Mouse (Mus musculus) heart, adult 2 months (tissue): ENCODE measurements around the gene D630003M21Rik. TPM values are rescaled to one million over a fixed set of nuclear protein-coding genes. Genes with fewer than 3 reads are reported as not detected.
A peak's percentile ranks its signal among the peaks of the same experiment; 100 is the strongest.

Source experiments
- DNase-seq, 2 experiments: peaks; one replicate each; pipeline ENCODE4 v3.0.0; 2021
- H3K27ac ChIP-seq: fragments of 200-600 bp; 2 replicates; pipeline ENCODE4 v1.8.1; 2022
- H3K27me3 ChIP-seq: fragments of 200-500 bp; 2 replicates; pipeline ENCODE4 v1.6.1; 2012; ENCODE audit warnings: mild to moderate bottlenecking, low read length, inconsistent platforms, mixed read lengths; ENCODE audit not compliant: control insufficient read depth, insufficient read depth
- H3K36me3 ChIP-seq: fragments of 200-500 bp; 2 replicates; pipeline ENCODE4 v1.6.1; 2012; ENCODE audit warnings: low read length, inconsistent platforms; ENCODE audit not compliant: control insufficient read depth, insufficient read depth
- H3K4me1 ChIP-seq: fragments of 200-500 bp; 2 replicates; pipeline ENCODE4 v1.6.1; 2011; ENCODE audit warnings: low read length; ENCODE audit not compliant: control insufficient read depth, insufficient read depth
- H3K4me3 ChIP-seq: fragments of 200-600 bp; 2 replicates; pipeline ENCODE4 v1.8.1; 2022
- H3K79me2 ChIP-seq: fragments of 200-500 bp; replicated peaks from 2 replicates; pipeline ENCODE4 v1.6.1; 2012; ENCODE audit warnings: mild to moderate bottlenecking, inconsistent platforms, low read length, moderate library complexity, mixed read lengths; ENCODE audit not compliant: control insufficient read depth, insufficient read depth
- H3K9ac ChIP-seq: fragments of 200-500 bp; 2 replicates; pipeline ENCODE4 v1.6.1; 2012; ENCODE audit warnings: low read depth, mild to moderate bottlenecking, control low read depth, inconsistent platforms, low read length, mixed read lengths
- CTCF ChIP-seq: fragments of 200-600 bp; IDR thresholded peaks from 2 replicates; pipeline ENCODE4 v1.8.1; 2022; ENCODE audit warnings: antibody characterized with exemption, mild to moderate bottlenecking, moderate library complexity
- EP300 ChIP-seq: fragments of 200-500 bp; IDR thresholded peaks from 2 replicates; pipeline ENCODE4 v1.6.1; 2011; ENCODE audit warnings: low read depth, low read length, control low read depth; ENCODE audit not compliant: insufficient read depth
- POLR2A ChIP-seq: fragments of 200-500 bp; IDR thresholded peaks from 2 replicates; pipeline ENCODE4 v1.6.1; 2011; ENCODE audit warnings: mild to moderate bottlenecking, low read depth, low read length, control low read depth; ENCODE audit not compliant: insufficient read depth
- WGBS: fragments of 180-500 bp; shearing (Covaris S2); methylation state at CpG from one replicate; pipeline ENCODE4 v1.1.7; 2018; 5-methylcytosine and 5-hydroxymethylcytosine counted together
- intact Hi-C: fragments of 180-260 bp; cut with DNase I; formaldehyde crosslinking; loops from one replicate; pipeline ENCODE4 v1.15.1; 2025
- polyA plus RNA-seq: library from polyadenylated mRNA; depleted of rRNA; stranded (reverse); fragments of >200 nt; gene quantifications from 2 replicates; pipeline ENCODE4 v1.2.3, GENCODE M21; 2012
- total RNA-seq, 2 experiments: library from RNA; stranded (reverse); gene quantifications; 2 replicates each; pipeline ENCODE4 v1.2.3; 2021

The D630003M21Rik gene
- total and polyA plus RNA-seq, 3 experiments = 4.6 to 6.7 (median 6.6) TPM

DNA sequence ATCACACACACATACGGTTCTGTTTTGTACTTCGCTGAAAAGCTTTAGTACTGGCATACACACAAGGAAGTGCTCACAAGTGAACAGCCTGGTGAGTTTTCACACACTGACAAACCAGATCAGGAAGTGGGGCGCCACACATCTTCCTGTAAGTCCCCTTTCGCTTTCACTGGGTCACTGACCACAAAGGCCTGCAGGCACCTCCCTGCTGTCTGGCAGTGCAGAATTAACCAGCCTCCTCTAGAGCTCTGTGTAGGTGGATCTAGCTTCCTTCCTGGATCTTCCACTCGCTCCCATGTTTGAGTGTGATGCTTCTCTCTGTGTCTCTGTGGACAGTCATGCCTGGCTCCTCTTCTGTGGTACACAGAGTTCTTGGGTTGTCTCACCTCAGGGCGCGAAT is 62.4 kb downstream of the D630003M21Rik start:
- Histone ChIP-seq H3K27ac (peak overlapping the region; percentile 36), H3K27me3 (no peaks in the 10 kb centered on the region), H3K4me1 (peaks cover 12% of the 10 kb centered on the region), H3K36me3 (no peaks in the 10 kb centered on the region), H3K9ac (no peak overlapping the region), H3K79me2 (no peaks in the 10 kb centered on the region), H3K4me3 (no peak overlapping the region)
- peak; percentile 50 to 77 for DNase-seq
- intact Hi-C loops = no loop called here
- 0 out of 2 replicates have a peak, but pooled peaks have one; percentile 47 for TF ChIP-seq EP300
- no peak for TF ChIP-seq POLR2A
- TF ChIP-seq CTCF = no peak
- WGBS = 58% methylated on average over 7 of the region's 7 CpGs

DNA sequence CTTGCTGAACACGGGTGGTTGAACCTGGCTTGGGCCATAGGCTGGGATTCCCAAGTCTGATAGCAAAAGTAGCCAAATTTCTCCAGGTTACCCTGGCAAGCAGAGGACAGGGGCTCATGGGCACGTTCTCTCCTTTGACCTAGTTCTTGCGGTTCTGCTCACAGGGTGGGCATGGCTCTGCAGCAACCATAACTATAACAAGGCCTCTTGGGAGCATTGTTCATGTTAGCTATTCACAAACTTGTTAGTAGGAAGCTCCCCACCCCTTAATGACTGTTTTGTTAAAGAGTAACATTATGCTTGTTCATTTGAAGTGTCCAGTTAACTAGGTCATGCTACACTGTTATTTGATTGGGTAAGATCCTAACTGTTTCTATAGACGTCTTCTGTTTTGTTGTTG is 63.2 kb downstream of the D630003M21Rik start:
- no peak overlapping the region for H3K9ac ChIP-seq
- intact Hi-C loops = no loop called here
- H3K27ac ChIP-seq = no peak overlapping the region
- DNase-seq = no peak
- no peaks in the 10 kb centered on the region for H3K79me2 ChIP-seq
- TF ChIP-seq CTCF (no peak), POLR2A (no peak), EP300 (no peak)
- peaks cover 12% of the 10 kb centered on the region for H3K4me1 ChIP-seq
- no peaks in the 10 kb centered on the region for H3K36me3 ChIP-seq
- no peaks in the 10 kb centered on the region for H3K27me3 ChIP-seq
- 74% methylated on average over 4 of the region's 4 CpGs for WGBS
- no peak overlapping the region for H3K4me3 ChIP-seq

DNA sequence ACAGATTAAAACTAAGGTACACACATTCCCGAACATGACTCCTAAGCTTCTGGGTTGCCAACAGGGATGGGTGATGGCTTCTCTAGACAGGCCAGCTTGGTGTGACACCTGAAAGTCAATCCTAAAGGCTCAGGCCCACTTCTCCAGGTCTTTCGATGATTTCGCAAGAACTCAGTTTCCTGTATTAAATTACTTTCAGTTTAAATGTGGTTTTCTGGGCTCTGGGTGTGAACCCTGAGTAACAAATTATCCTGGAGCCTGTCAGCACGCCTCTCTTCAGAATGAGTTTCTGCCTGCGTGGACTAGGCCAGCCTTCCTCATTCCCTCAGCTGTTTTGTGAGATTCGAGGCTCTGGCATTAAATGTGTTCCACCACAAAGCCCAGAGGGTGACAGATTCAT is 66.0 kb downstream of the D630003M21Rik start:
- Histone ChIP-seq H3K27me3 (no peaks in the 10 kb centered on the region), H3K4me3 (no peak overlapping the region), H3K4me1 (peaks cover 18% of the 10 kb centered on the region), H3K9ac (no peak overlapping the region), H3K36me3 (no peaks in the 10 kb centered on the region), H3K27ac (no peak overlapping the region), H3K79me2 (no peaks in the 10 kb centered on the region)
- 79% methylated on average over 6 of the region's 6 CpGs for WGBS
- no peak for DNase-seq
- intact Hi-C loops = no loop called here
- TF ChIP-seq EP300 (no peak), CTCF (no peak), POLR2A (no peak)

DNA sequence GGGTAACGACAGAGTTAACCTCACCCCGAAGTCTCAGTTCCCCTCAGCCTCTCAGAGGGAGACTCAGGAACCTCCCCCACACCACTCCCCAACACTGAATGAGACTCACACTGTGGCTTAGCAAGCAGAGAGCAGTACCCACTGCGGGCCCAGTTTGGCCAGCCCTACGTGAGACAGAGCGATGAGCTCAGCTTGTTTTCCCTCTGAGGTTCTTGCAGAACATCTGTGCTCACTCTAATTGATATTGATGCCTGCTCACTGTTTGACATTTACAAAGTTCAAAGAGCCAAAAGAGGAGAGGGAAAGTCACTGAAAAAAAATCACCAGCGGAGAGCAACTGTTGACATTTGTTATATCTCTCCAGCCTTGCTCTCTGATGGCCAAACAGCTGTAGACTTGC is 67.3 kb downstream of the D630003M21Rik start:
- H3K79me2 ChIP-seq = no peaks in the 10 kb centered on the region
- H3K27ac ChIP-seq = no peak overlapping the region
- H3K9ac ChIP-seq = no peak overlapping the region
- TF ChIP-seq EP300 (no peak), POLR2A (no peak), CTCF (no peak)
- H3K27me3 ChIP-seq = no peaks in the 10 kb centered on the region
- WGBS = 81% methylated on average over 6 of the region's 6 CpGs
- DNase-seq = no peak
- intact Hi-C loops = no loop called here
- H3K36me3 ChIP-seq = no peaks in the 10 kb centered on the region
- H3K4me3 ChIP-seq = no peak overlapping the region
- H3K4me1 ChIP-seq = peaks cover 10% of the 10 kb centered on the region

DNA sequence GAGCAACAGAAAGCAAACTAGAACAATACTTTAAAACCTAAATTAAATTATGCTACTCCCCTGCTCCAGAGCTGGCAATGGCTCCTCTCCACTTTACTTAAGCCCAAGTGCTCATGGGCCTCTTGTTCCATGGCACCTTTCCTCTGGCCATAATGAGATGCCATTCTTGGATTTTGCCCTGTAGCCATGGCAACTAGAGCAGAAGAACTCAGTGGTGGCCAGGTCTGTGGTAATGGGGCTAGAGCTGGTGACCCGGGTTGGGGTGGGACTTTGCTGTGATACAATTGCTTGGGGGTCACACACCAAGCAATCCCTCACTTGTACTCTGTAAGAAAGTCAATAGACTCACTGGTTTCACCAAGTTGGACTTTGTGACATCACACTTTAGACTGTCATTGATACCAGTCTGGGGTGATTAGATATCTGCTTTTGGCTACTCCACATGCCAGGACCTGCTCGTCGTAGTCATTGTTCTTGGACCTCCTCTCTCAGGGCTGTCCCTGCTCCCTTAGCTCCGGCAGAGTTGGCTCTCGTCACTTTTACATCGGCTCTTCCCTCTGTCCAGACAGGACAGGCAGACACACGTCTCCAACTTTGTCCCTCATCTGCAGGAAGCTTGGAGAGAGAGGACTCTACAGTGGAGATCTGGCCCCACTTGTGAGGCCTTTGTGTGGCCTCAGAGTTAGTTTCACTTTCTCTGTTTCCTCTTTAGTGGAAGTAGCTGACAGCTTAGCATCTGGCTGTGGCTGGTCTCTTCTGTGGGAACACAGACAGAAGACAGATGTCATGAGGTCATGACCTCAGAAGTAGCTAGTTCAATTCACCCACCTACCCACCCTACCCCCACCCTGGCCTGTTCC is 69.4 kb downstream of the D630003M21Rik start:
- Histone ChIP-seq H3K27ac (peak overlapping the region; percentile 74), H3K4me1 (peaks cover 9% of the 10 kb centered on the region), H3K36me3 (no peaks in the 10 kb centered on the region), H3K4me3 (peak overlapping the region; percentile 25; the same call in 1 of the 2 replicates), H3K9ac (peak overlapping the region; percentile 55), H3K79me2 (no peaks in the 10 kb centered on the region), H3K27me3 (no peaks in the 10 kb centered on the region)
- WGBS = 17% methylated on average over 7 of the region's 7 CpGs
- intact Hi-C loops = no loop called here
- peak; percentile 49 to 63 for DNase-seq
- TF ChIP-seq EP300 (no peak), POLR2A (0 out of 2 replicates have a peak, but pooled peaks have one; percentile 25)

DNA sequence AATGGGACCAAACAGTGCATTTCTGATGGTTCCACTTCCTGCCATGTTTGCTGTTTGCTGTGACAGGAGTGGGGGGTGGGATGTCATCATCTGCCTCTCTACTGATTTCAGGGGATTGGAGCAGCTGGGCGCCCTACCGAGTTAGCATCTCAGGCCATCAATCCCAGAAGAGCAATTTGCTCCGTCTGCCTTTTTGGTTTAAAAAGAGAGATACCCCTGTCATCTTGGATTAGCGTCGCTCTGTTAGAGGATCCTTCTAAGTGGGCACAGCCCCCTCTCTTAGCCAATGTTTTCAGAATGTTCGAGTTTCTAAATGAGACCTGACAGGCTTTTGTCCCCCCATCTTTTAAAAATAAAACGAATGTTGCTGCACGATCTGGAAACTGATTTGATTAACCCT is 71.4 kb downstream of the D630003M21Rik start:
- intact Hi-C loops = no loop called here
- no peak for TF ChIP-seq POLR2A
- no peak for TF ChIP-seq CTCF
- TF ChIP-seq EP300 = no peak
- Histone ChIP-seq H3K9ac (no peak overlapping the region), H3K27ac (no peak overlapping the region), H3K4me1 (peaks cover 9% of the 10 kb centered on the region), H3K4me3 (no peak overlapping the region), H3K79me2 (no peaks in the 10 kb centered on the region), H3K27me3 (no peaks in the 10 kb centered on the region), H3K36me3 (no peaks in the 10 kb centered on the region)
- 90% methylated on average over 8 of the region's 8 CpGs for WGBS
- no peak for DNase-seq
